Mouse (Mus musculus) midbrain, embryonic 14.5 days (tissue): ENCODE results near the gene Tnfrsf1a. TPM values are rescaled to one million over a fixed set of nuclear protein-coding genes. Genes with fewer than 3 reads are reported as not detected.

Experiments
- ATAC-seq: fragments of 200-750 bp; cut with Nextera tagmentation; 2 replicates; pipeline ENCODE4 v1.8.0; 2017; ENCODE audit warnings: moderate number of reproducible peaks, moderate library complexity; ENCODE audit not compliant: low FRiP score, low TSS enrichment
- DNase-seq: peaks from one replicate; pipeline ENCODE4 v3.0.0-alpha.2; 2015
- H3K27ac ChIP-seq: fragments of 300-500 bp; sonication (generic); replicated peaks from 2 replicates; pipeline ENCODE4 v1.5.1; 2014; ENCODE audit warnings: mild to moderate bottlenecking, low read depth, low read length, moderate library complexity
- H3K27me3 ChIP-seq: fragments of 300-500 bp; sonication (generic); 2 replicates; pipeline ENCODE4 v1.6.1; 2014; ENCODE audit warnings: low read length, control low read depth, mixed read lengths; ENCODE audit not compliant: control insufficient read depth, insufficient read depth
- H3K36me3 ChIP-seq: fragments of 300-500 bp; sonication (generic); 2 replicates; pipeline ENCODE4 v1.6.1; 2014; ENCODE audit warnings: low read length, control low read depth; ENCODE audit not compliant: control insufficient read depth, insufficient read depth
- H3K4me1 ChIP-seq: fragments of 300-500 bp; sonication (generic); 2 replicates; pipeline ENCODE4 v1.6.1; 2014; ENCODE audit warnings: mild to moderate bottlenecking, antibody characterized with exemption, low read length, control low read depth; ENCODE audit not compliant: control insufficient read depth, insufficient read depth
- H3K4me2 ChIP-seq: fragments of 300-500 bp; sonication (generic); 2 replicates; pipeline ENCODE4 v1.6.1; 2014; ENCODE audit warnings: mild to moderate bottlenecking, low read length, moderate library complexity
- H3K4me3 ChIP-seq: fragments of 300-500 bp; sonication (generic); replicated peaks from 2 replicates; pipeline ENCODE4 v1.5.1; 2014; ENCODE audit warnings: low read depth, low read length
- H3K9ac ChIP-seq: fragments of 300-500 bp; sonication (generic); replicated peaks from 2 replicates; pipeline ENCODE4 v1.6.1; 2014; ENCODE audit warnings: mild to moderate bottlenecking, low read length, moderate library complexity
- H3K9me3 ChIP-seq: fragments of 300-500 bp; sonication (generic); 2 replicates; pipeline ENCODE4 v1.6.1; 2016; ENCODE audit warnings: low read length, control low read depth, mixed read lengths; ENCODE audit not compliant: control insufficient read depth
- WGBS: fragments of 180-500 bp; shearing (Covaris S2); extraction: QIAGEN DNeasy Blood & Tissue Kit; methylation state at CpG from one replicate; pipeline ENCODE4 v1.1.7; 2014; 5-methylcytosine and 5-hydroxymethylcytosine counted together
- polyA plus RNA-seq: library from polyadenylated mRNA; unstranded; fragments of >200 nt; fragmentation: Nextera tagmentation; extraction: Ambion mirVana; gene quantifications from 2 replicates; pipeline ENCODE4 v1.2.1, GENCODE M21; 2014

The Tnfrsf1a gene
- polyA plus RNA-seq, 1 experiment from 2014 or later: 13.4 TPM

DNA sequence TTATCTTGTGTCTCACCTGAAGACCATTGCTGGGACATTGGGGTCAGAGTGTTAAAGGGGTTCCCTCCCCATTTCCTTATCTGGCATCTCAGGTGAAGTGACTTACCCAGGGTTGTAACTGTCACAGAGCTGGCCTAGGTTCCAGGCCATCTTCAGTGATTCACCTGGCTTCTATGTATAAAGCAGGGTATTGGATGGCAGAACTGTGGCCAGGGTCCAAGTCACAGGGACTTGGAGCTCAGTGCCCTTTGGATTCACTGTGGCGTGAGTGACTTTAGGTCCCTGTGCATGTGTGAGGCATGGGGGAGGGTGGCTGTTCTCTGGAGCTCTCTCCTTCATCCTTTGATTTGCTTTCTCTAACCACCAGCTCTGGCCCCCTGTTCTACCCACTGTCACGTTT, 3.1 kb upstream of the Tnfrsf1a start:
- Histone ChIP-seq H3K27me3 (0 out of 2 replicates have a peak, but pooled peaks cover 6% of the 10 kb centered on the region), H3K36me3 (no peaks in the 10 kb centered on the region), H3K4me3 (no peak overlapping the region), H3K9me3 (no peaks in the 10 kb centered on the region), H3K27ac (no peak overlapping the region), H3K4me2 (no peak overlapping the region), H3K4me1 (peaks cover 13% of the 10 kb centered on the region; the same call in 1 of the 2 replicates), H3K9ac (no peak overlapping the region)
- ATAC-seq (no peak), DNase-seq (no peak)
- WGBS: 55% methylated on average over 2 of the region's 2 CpGs

DNA sequence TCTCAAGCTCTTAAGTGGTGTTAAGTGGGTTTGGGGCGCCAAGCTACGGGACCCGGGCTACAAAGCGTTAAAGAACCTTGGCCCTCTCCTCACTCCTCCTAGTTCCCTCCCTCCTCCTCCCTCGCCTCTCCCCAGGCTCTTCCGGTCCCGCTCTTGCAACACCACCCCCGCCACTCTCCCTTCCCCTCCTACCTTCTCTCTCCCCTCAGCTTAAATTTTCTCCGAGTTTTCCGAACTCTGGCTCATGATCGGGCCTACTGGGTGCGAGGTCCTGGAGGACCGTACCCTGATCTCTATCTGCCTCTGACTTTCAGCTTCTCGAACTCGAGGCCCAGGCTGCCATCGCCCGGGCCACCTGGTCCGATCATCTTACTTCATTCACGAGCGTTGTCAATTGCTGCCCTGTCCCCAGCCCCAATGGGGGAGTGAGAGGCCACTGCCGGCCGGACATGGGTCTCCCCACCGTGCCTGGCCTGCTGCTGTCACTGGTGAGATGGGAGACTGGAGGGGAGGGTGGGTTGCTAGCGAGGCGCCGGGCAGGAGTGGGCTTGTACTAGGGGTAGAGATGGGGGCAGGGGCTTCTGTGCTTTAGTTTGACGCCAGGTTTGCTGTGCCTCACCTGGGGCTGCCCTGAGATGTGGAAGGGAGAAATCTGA, 541 bp downstream of the Tnfrsf1a start:
- 0% methylated on average over 27 of the region's 27 CpGs for WGBS
- Histone ChIP-seq H3K4me3 (peak overlapping the region; percentile 35), H3K27ac (no peak overlapping the region), H3K36me3 (no peaks in the 10 kb centered on the region), H3K4me1 (peaks cover 16% of the 10 kb centered on the region), H3K9ac (peak overlapping the region; percentile 37; the same call in 1 of the 2 replicates), H3K9me3 (no peaks in the 10 kb centered on the region), H3K27me3 (0 out of 2 replicates have a peak, but pooled peaks cover 6% of the 10 kb centered on the region), H3K4me2 (peak overlapping the region; percentile 62)
- peak; percentile 63 for DNase-seq
- ATAC-seq: peak; percentile 40; the same call in 1 of the 2 replicates

DNA sequence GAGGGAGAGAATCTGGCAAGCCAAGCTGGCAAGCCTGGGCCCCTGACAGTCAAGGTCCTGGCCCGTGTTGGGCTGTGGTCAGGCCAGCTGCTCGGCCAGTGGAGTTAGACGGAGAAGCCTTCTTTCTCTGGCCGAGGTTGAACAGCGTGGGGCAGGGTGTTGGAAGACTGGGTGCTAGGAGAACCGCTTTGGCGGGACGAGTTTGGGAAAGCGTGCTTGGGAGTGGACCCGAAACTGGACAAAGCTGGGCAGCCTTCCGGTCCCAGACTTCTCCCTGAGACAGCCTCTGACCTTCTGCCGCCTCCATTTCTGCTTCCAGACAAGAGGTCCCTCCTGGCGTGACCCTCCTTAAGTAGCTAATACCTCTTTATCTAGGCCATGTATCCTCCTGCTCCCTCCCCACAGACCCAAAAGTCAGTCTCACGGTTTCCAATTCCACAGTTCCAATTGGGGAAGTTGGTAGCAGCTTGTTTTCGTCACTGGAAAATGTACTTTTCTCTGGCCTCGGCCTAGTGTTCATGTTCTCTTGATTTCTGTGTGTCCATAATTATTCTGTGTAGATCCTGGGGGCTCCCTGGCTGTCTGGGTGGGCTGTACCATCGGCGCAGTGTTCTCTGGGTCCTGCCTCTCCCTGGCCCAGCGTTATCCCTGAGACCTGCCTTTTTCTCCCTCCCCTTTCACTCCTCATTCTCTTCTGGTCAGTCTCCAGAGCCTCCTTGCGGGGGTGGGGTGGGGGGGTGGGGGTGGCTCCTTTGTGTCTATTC, 1.3 kb downstream of the Tnfrsf1a start:
- H3K9me3 ChIP-seq: no peaks in the 10 kb centered on the region
- peak overlapping the region; percentile 35 for H3K4me3 ChIP-seq
- H3K9ac ChIP-seq: peak overlapping the region; percentile 37; the same call in 1 of the 2 replicates
- H3K4me1 ChIP-seq: peaks cover 23% of the 10 kb centered on the region
- 8% methylated on average over 20 of the region's 20 CpGs for WGBS
- DNase-seq (no peak), ATAC-seq (no peak)
- H3K4me2 ChIP-seq: peak overlapping the region; percentile 62
- H3K27me3 ChIP-seq: 0 out of 2 replicates have a peak, but pooled peaks cover 6% of the 10 kb centered on the region
- no peak overlapping the region for H3K27ac ChIP-seq
- no peaks in the 10 kb centered on the region for H3K36me3 ChIP-seq

- H3K4me3 ChIP-seq: no peak overlapping the region
Observed at GRCm38 (mm10) chr6:125350995-125351324, 1.8 kb downstream of the Tnfrsf1a start.

GRCm38 (mm10) chr6:125351368-125352045, 2.3 kb downstream of the Tnfrsf1a start:
- no peak overlapping the region for H3K4me2 ChIP-seq
- WGBS: 73% methylated on average over 8 of the region's 8 CpGs
- DNase-seq: no peak

More at GRCm38 (mm10) chr6:125350995-125351324, 1.8 kb downstream of the Tnfrsf1a start:
- Histone ChIP-seq H3K36me3 (no peaks in the 10 kb centered on the region), H3K9me3 (no peaks in the 10 kb centered on the region), H3K4me2 (peak overlapping the region; percentile 62; the same call in 1 of the 2 replicates), H3K27me3 (0 out of 2 replicates have a peak, but pooled peaks cover 6% of the 10 kb centered on the region), H3K27ac (no peak overlapping the region), H3K9ac (no peak overlapping the region), H3K4me1 (peaks cover 26% of the 10 kb centered on the region)
- ATAC-seq: no peak
- no peak for DNase-seq
- 86% methylated on average over 2 of the region's 2 CpGs for WGBS

DNA sequence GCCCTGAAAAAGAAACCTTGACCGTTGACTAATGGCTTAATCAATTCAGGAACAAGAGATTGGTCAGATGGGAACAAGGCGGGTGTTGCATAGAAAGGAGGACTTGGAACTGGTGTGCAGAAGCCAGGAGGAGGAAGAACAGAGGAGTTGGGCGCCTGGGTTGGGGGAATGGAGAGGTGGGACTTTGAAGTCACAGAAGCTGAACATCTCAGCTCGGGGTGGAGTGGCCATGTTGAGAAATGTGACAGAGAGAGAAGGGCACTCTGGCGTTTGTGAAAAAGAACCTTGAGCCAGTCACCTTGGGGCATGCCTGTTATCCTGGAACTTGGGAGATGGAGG, 2.9 kb downstream of the Tnfrsf1a start:
- Histone ChIP-seq H3K4me3 (no peak overlapping the region), H3K27me3 (0 out of 2 replicates have a peak, but pooled peaks cover 6% of the 10 kb centered on the region), H3K27ac (no peak overlapping the region), H3K9me3 (no peaks in the 10 kb centered on the region), H3K4me2 (no peak overlapping the region), H3K36me3 (no peaks in the 10 kb centered on the region), H3K9ac (no peak overlapping the region), H3K4me1 (peaks cover 26% of the 10 kb centered on the region)
- no peak for ATAC-seq
- WGBS: 67% methylated on average over 5 of the region's 5 CpGs
- DNase-seq: no peak

More at GRCm38 (mm10) chr6:125351368-125352045, 2.3 kb downstream of the Tnfrsf1a start:
- no peak for ATAC-seq
- H3K27ac ChIP-seq: no peak overlapping the region
- H3K36me3 ChIP-seq: no peaks in the 10 kb centered on the region
- H3K4me1 ChIP-seq: peaks cover 26% of the 10 kb centered on the region
- no peaks in the 10 kb centered on the region for H3K9me3 ChIP-seq
- H3K27me3 ChIP-seq: 0 out of 2 replicates have a peak, but pooled peaks cover 6% of the 10 kb centered on the region
- no peak overlapping the region for H3K4me3 ChIP-seq
- H3K9ac ChIP-seq: no peak overlapping the region

DNA sequence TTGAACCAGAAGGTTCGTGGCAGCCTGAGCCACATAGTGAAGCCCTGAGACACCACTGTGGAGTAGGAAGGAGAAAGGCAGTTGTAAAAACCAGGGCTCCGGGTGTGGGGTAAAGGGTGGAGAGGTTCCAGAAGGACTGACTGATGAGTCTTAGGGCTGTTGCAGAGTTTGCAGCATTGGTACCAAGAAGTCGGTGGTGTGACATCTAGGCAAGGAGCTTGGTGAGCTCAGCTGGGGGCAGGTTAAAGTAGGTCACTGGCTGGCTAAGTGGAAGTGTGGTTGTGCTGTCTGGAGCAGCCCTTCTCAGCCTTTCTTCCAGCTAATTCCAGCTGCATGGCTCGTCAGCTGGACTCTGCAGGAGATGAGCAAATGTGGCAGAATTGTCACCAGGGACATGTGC, 3.6 kb downstream of the Tnfrsf1a start:
- no peaks in the 10 kb centered on the region for H3K36me3 ChIP-seq

GRCm38 (mm10) chr6:125353221-125353620, 4.1 kb downstream of the Tnfrsf1a start:
- WGBS: 84% methylated on average over 11 of the region's 11 CpGs
- 0 out of 2 replicates have a peak, but pooled peaks cover 5% of the 10 kb centered on the region for H3K27me3 ChIP-seq
- ATAC-seq (no peak), DNase-seq (no peak)
- H3K4me3 ChIP-seq: no peak overlapping the region
- no peak overlapping the region for H3K9ac ChIP-seq
- no peak overlapping the region for H3K27ac ChIP-seq
- H3K9me3 ChIP-seq: no peaks in the 10 kb centered on the region
- no peaks in the 10 kb centered on the region for H3K36me3 ChIP-seq
- peaks cover 26% of the 10 kb centered on the region for H3K4me1 ChIP-seq
- H3K4me2 ChIP-seq: no peak overlapping the region

More for the DNA sequence above, 3.6 kb downstream of the Tnfrsf1a start:
- 59% methylated on average over 4 of the region's 4 CpGs for WGBS
- no peak for DNase-seq
- peaks cover 26% of the 10 kb centered on the region for H3K4me1 ChIP-seq
- no peak overlapping the region for H3K4me3 ChIP-seq
- H3K4me2 ChIP-seq: no peak overlapping the region
- H3K27me3 ChIP-seq: 0 out of 2 replicates have a peak, but pooled peaks cover 6% of the 10 kb centered on the region
- H3K9ac ChIP-seq: no peak overlapping the region
- no peaks in the 10 kb centered on the region for H3K9me3 ChIP-seq
- no peak for ATAC-seq
- no peak overlapping the region for H3K27ac ChIP-seq
